Mouse (Mus musculus): Measurements from ENCODE around the gene Pou6f2. TPM values are rescaled to one million over a fixed set of nuclear protein-coding genes. Genes with fewer than 3 reads are reported as not detected.

Pou6f2 gene
- polyA plus RNA-seq, 1 experiment from 2014 or later, result 4.2 TPM

DNA sequence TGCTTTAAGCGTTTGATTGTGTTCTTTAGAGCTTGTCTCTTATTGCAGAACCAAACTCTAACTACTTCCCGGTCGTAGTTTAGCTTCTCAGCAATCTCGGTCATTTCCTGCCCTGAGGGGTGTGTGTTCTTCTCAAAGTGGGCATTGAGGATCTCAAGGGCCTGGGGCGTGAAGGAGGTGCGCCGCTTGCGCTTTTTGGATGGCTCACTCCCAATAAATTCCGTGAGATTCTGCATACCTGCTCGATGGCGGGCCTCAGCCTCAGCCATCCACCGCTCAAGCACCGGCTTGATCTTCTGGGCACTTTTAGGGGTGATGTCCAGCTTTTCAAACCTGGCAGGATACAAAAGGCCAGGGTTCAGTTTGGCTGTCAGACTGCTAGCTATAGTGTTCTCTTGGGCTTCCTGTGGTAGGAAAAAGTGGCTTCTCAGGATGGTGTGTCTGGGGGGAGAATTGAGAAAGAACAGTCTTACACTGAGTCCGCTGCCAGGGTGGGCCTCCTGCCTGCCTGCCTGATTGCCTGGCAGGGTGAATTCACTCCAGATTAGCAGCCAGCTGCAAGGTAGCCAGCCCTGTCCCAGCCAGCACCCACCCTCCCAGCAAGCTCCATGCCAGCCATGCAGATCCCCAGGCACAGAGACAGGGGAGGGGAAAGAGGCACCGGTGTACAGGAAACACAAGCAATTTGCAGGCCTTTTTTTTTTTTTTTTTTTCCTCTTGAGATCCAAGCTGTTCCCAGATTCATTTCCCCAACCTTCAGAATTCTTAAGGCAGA, 272.1 kb downstream of the Pou6f2 start:
- H3K36me3 ChIP-seq, result no peaks in the 10 kb centered on the region

DNA sequence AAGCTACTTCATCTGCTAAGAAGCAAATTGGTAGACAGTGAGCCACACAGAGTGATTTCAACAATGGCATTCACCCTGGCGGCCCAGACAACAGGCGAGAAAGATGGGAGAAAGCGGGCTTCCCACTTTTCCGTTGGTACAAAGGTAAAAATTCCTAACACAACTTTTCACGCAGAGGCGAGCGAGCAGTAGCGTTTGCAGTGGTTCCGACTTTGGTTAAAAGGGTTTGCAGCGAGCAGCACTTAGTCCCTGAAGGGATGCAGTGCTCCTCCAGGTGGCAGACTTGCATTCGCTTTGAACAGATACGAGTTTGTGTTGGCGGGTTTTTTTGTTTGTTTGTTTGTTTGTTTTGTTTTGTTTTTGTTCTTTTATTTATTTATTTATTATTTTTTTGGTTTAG, 273.1 kb downstream of the Pou6f2 start:
- Histone ChIP-seq H3K27ac (replicated peaks) (no peak overlapping the region), H3K9me3 (replicated peaks) (no peaks in the 10 kb centered on the region), H3K4me1 (peaks cover 46% of the 10 kb centered on the region), H3K36me3 (no peaks in the 10 kb centered on the region), H3K4me3 (no peak overlapping the region), H3K27me3 (ENCODE audit: low read depth, poor library complexity, severe bottlenecking) (0 out of 2 replicates have a peak, but pooled peaks cover 3% of the 10 kb centered on the region)
- WGBS, result 29% methylated on average over 13 of the region's 13 CpGs
- peak; percentile 46 for DNase-seq (ENCODE audit: low spot score)

More for the DNA sequence above, 272.1 kb downstream of the Pou6f2 start:
- 77% methylated on average over 15 of the region's 15 CpGs for whole genome bisulfite sequencing
- no peak for DNase-seq (ENCODE audit: low spot score)
- 0 out of 2 replicates have a peak, but pooled peaks cover 3% of the 10 kb centered on the region for H3K27me3 ChIP-seq (ENCODE audit: low read depth, poor library complexity, severe bottlenecking)
- no peak overlapping the region for H3K4me3 ChIP-seq
- 0 out of 2 replicates have a peak overlapping the region, but pooled peaks have one; percentile 19 for H3K27ac ChIP-seq (replicated peaks)
- peaks cover 57% of the 10 kb centered on the region for H3K4me1 ChIP-seq
- H3K9me3 ChIP-seq (replicated peaks), result no peaks in the 10 kb centered on the region

DNA sequence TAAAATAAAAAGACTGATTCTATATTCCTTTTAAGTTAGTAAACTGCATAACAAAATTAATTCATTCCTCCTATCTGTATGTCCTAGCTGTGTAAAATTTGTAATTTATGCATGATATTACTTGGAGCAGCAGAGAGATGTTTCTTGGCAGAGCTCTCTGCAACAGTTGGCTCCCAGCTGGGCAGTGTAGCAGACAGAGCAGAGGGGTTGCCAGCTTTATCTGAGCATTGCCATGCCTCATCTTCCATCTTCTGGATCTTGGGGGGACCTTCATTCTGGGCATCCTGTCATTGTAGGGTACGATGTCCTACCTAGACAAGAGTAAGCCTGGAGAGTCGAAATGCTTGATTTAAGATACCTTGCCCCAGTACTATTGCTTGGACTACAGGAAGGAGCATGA, 277.1 kb downstream of the Pou6f2 start:
- H3K27me3 ChIP-seq (ENCODE audit: low read depth, poor library complexity, severe bottlenecking), result 0 out of 2 replicates have a peak, but pooled peaks cover 3% of the 10 kb centered on the region
- H3K36me3 ChIP-seq, result no peaks in the 10 kb centered on the region
- no peaks in the 10 kb centered on the region for H3K9me3 ChIP-seq (replicated peaks)
- peaks cover 8% of the 10 kb centered on the region for H3K4me1 ChIP-seq
- no peak overlapping the region for H3K4me3 ChIP-seq
- 95% methylated on average over 2 of the region's 2 CpGs for WGBS
- H3K27ac ChIP-seq (replicated peaks), result no peak overlapping the region
- no peak for DNase-seq (ENCODE audit: low spot score)

DNA sequence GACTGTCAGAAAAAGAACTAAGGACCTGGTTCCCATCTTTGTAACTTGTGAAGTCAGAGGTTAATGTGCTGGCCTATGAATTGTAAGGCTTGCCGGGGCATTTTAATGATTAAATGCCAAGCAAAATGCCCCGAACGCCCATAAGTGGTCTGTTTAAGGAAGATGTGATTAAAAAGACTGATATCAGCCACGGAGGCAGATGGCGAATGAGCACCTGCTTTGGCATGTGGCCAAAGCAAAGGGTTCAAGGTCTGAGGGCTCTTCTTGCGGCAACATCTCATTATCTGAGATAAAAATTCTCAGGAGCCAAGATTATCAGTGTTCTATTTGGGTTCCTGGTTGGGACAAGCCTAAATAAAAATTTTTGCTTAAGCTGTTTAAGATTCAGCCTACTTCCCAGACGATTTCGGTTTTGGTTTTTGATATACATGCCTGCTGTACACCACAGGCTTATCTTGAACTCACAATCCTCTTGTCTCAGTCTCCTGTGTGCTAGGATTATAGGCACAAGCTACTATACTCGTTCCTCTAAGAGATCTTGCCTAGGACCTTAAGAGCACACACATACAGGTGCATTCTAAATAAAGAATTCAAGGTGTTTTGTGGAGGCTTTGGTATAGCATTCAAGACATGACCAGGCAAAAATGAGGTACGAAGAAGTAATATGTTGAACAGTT, 315.9 kb downstream of the Pou6f2 start:
- Histone ChIP-seq H3K4me1 (no peaks in the 10 kb centered on the region), H3K36me3 (no peaks in the 10 kb centered on the region), H3K27me3 (ENCODE audit: low read depth, poor library complexity, severe bottlenecking) (no peaks in the 10 kb centered on the region), H3K9me3 (replicated peaks) (no peaks in the 10 kb centered on the region), H3K27ac (replicated peaks) (no peak overlapping the region), H3K4me3 (no peak overlapping the region)
- 87% methylated on average over 10 of the region's 10 CpGs for WGBS
- DNase-seq (ENCODE audit: low spot score), result no peak
